In the genomic region with DNA sequence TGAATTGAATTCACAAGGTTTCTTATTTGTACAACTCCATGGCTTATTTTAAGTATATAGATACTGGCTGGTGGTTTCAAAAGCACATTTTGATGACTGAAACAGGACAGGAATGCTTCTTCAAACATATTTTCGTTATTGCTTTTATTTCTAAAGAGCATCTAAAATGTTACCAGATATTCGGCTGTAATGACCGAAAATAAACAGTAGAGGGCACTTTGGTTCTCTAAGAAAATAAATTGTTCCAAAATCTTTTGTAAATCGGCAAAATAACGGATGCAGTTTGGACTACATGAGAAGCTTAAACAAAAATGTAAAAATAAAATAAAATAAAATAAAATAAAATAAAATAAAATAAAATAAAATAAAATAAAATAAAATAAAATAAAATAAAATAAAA, we compare ENCODE assay signal across 10 mouse cellular contexts.
DNase-seq lines count a peak whose midpoint lies in the region; ATAC-seq and TF ChIP-seq lines count a peak whose summit lies in the region.
"Had no signal": no experiment of that assay in that cellular context is flagged by ENCODE, and none has a peak within 500 bp of the region (broad histone marks: within the 10 kb centered on the region; RNA-seq: fewer than 3 reads in every experiment).

No protein-coding gene starts in this region.

- no peaks in the 10 kb centered on the region for H3K36me3 ChIP-seq in hindbrain, embryonic 11.5 days (ENCODE audit: control insufficient read depth, insufficient read depth, low read length)
- H3K36me3 ChIP-seq in hindbrain, embryonic 10.5 days = no peaks in the 10 kb centered on the region
- H3K36me3 ChIP-seq in neural tube, embryonic 11.5 days (ENCODE audit: control insufficient read depth, insufficient read depth, low read length) = no peaks in the 10 kb centered on the region
- H3K36me3 ChIP-seq in stomach, postnatal 0 days (ENCODE audit: control insufficient read depth, insufficient read depth, low read length) = no peaks in the 10 kb centered on the region
- no peaks in the 10 kb centered on the region for H3K36me3 ChIP-seq in forebrain, embryonic 11.5 days (ENCODE audit: control insufficient read depth, insufficient read depth, low read length)
- H3K36me3 ChIP-seq: hindbrain, embryonic 12.5 days had no signal

- no peaks in the 10 kb centered on the region for H3K27me3 ChIP-seq in hindbrain, embryonic 11.5 days (ENCODE audit: control insufficient read depth, insufficient read depth, low read length)
- H3K27me3 ChIP-seq in hindbrain, embryonic 10.5 days (ENCODE audit: insufficient read depth, poor library complexity, severe bottlenecking) = no peaks in the 10 kb centered on the region
- no peaks in the 10 kb centered on the region for H3K27me3 ChIP-seq in neural tube, embryonic 11.5 days (ENCODE audit: control insufficient read depth, insufficient read depth, low read length)
- H3K27me3 ChIP-seq in stomach, postnatal 0 days (ENCODE audit: control insufficient read depth, insufficient read depth, low read length) = no peaks in the 10 kb centered on the region
- no peaks in the 10 kb centered on the region for H3K27me3 ChIP-seq in forebrain, embryonic 11.5 days (ENCODE audit: control insufficient read depth, insufficient read depth, low read length)
- H3K27me3 ChIP-seq: hindbrain, embryonic 12.5 days had no signal

- H3K9me3 ChIP-seq in hindbrain, embryonic 11.5 days (ENCODE audit: control insufficient read depth, low read length) = no peaks in the 10 kb centered on the region
- no peaks in the 10 kb centered on the region for H3K9me3 ChIP-seq in hindbrain, embryonic 10.5 days
- no peaks in the 10 kb centered on the region for H3K9me3 ChIP-seq in neural tube, embryonic 11.5 days (ENCODE audit: control insufficient read depth, low read length)
- no peaks in the 10 kb centered on the region for H3K9me3 ChIP-seq in stomach, postnatal 0 days (ENCODE audit: control insufficient read depth, low read length)
- H3K9me3 ChIP-seq in forebrain, embryonic 11.5 days (ENCODE audit: control insufficient read depth, low read length) = no peaks in the 10 kb centered on the region
- H3K9me3 ChIP-seq: hindbrain, embryonic 12.5 days had no signal

- peak; percentile 56 for DNase-seq in hindbrain, embryonic 11.5 days (ENCODE audit: low spot score)
- DNase-seq in hindbrain, embryonic 10.5 days (ENCODE audit: low spot score) = no peak
- peak; percentile 18 for DNase-seq in neural tube, embryonic 11.5 days (ENCODE audit: low spot score)
- DNase-seq in neural tube, embryonic 10.5 days (ENCODE audit: extremely low spot score, low spot score) = no peak
- peak; percentile 71 for DNase-seq in embryo, embryonic 11 days
- no peak for DNase-seq in stomach, postnatal 0 days (ENCODE audit: low spot score)
- DNase-seq in forebrain, embryonic 11.5 days (ENCODE audit: low spot score) = no peak
- DNase-seq: thymus, adult 18-20 months had no signal

- H3K4me1 ChIP-seq in hindbrain, embryonic 11.5 days (replicated peaks; ENCODE audit: control insufficient read depth, insufficient read depth, low read length) = no peaks in the 10 kb centered on the region
- peaks cover 5% of the 10 kb centered on the region; the same call in 1 of the 2 replicates for H3K4me1 ChIP-seq in hindbrain, embryonic 10.5 days (replicated peaks)
- no peaks in the 10 kb centered on the region for H3K4me1 ChIP-seq in neural tube, embryonic 11.5 days (ENCODE audit: control insufficient read depth, insufficient read depth, low read length)
- H3K4me1 ChIP-seq in stomach, postnatal 0 days (replicated peaks; ENCODE audit: control insufficient read depth, insufficient read depth) = no peaks in the 10 kb centered on the region
- H3K4me1 ChIP-seq in forebrain, embryonic 11.5 days (replicated peaks; ENCODE audit: control insufficient read depth, insufficient read depth, low read length) = no peaks in the 10 kb centered on the region

- no peak overlapping the region for H3K4me3 ChIP-seq in hindbrain, embryonic 11.5 days (ENCODE audit: low read depth, low read length)
- H3K4me3 ChIP-seq in hindbrain, embryonic 10.5 days = no peak overlapping the region
- no peak overlapping the region for H3K4me3 ChIP-seq in neural tube, embryonic 11.5 days (ENCODE audit: low read depth, low read length)
- no peak overlapping the region for H3K4me3 ChIP-seq in stomach, postnatal 0 days (ENCODE audit: low read depth, low read length)
- H3K4me3 ChIP-seq in forebrain, embryonic 11.5 days (ENCODE audit: low read depth, low read length) = no peak overlapping the region
- H3K4me3 ChIP-seq: hindbrain, embryonic 12.5 days had no signal

- H3K9ac ChIP-seq in hindbrain, embryonic 11.5 days (ENCODE audit: low read depth, low read length) = no peak overlapping the region
- H3K9ac ChIP-seq in neural tube, embryonic 11.5 days (ENCODE audit: low read length) = no peak overlapping the region
- no peak overlapping the region for H3K9ac ChIP-seq in stomach, postnatal 0 days (ENCODE audit: low read length)
- no peak overlapping the region for H3K9ac ChIP-seq in forebrain, embryonic 11.5 days (ENCODE audit: low read length)
- H3K9ac ChIP-seq: hindbrain, embryonic 12.5 days had no signal

- 28% methylated on average over 5 of the region's 5 CpGs for WGBS in hindbrain, embryonic 11.5 days
- WGBS in hindbrain, embryonic 10.5 days = 35% methylated on average over 5 of the region's 5 CpGs
- WGBS in neural tube, embryonic 11.5 days = 27% methylated on average over 5 of the region's 5 CpGs
- WGBS in stomach, postnatal 0 days = 13% methylated on average over 5 of the region's 5 CpGs
- WGBS in forebrain, embryonic 11.5 days = 31% methylated on average over 5 of the region's 5 CpGs

- ATAC-seq in hindbrain, embryonic 11.5 days (ENCODE audit: low FRiP score) = no peak
- ATAC-seq in neural tube, embryonic 11.5 days (ENCODE audit: insufficient read depth, low FRiP score, low TSS enrichment) = no peak
- no peak for ATAC-seq in stomach, postnatal 0 days (ENCODE audit: low FRiP score, low TSS enrichment)
- no peak for ATAC-seq in monocyte, adult 5-6 weeks (replicated peaks; ENCODE audit: insufficient number of reproducible peaks, low FRiP score, low TSS enrichment, poor library complexity, severe bottlenecking)
- ATAC-seq in forebrain, embryonic 11.5 days (replicated peaks; ENCODE audit: low FRiP score) = no peak

- H3K27ac ChIP-seq in hindbrain, embryonic 11.5 days (ENCODE audit: low read depth, low read length) = no peak overlapping the region
- H3K27ac ChIP-seq in hindbrain, embryonic 10.5 days = no peak overlapping the region
- no peak overlapping the region for H3K27ac ChIP-seq in neural tube, embryonic 11.5 days (ENCODE audit: low read depth, low read length)
- H3K27ac ChIP-seq in stomach, postnatal 0 days (replicated peaks) = no peak overlapping the region
- no peak overlapping the region for H3K27ac ChIP-seq in forebrain, embryonic 11.5 days (ENCODE audit: low read depth, low read length)
- H3K27ac ChIP-seq: hindbrain, embryonic 12.5 days had no signal

- no peak overlapping the region for H3K4me2 ChIP-seq in hindbrain, embryonic 11.5 days (replicated peaks; ENCODE audit: low read depth, low read length)
- no peak overlapping the region for H3K4me2 ChIP-seq in neural tube, embryonic 11.5 days (ENCODE audit: low read depth)
- no peak overlapping the region for H3K4me2 ChIP-seq in stomach, postnatal 0 days (replicated peaks; ENCODE audit: low read depth)
- no peak overlapping the region for H3K4me2 ChIP-seq in forebrain, embryonic 11.5 days (ENCODE audit: low read depth, low read length, severe bottlenecking)
- H3K4me2 ChIP-seq: hindbrain, embryonic 12.5 days had no signal

- peak; percentile 73 for TF ChIP-seq CTCF in stomach, postnatal 0 days (IDR thresholded peaks at IDR 0.05; ENCODE audit: low read depth)

- TF ChIP-seq EP300 in stomach, postnatal 0 days (optimal IDR thresholded peaks at IDR 0.05) = no peak

Comparison
In these comparisons a context has a peak if more than half of its experiments do, and no peak if none do; other contexts are left out.
1. DNase-seq: peak in hindbrain, embryonic 11.5 days (single experiment), neural tube, embryonic 11.5 days (single experiment) and embryo, embryonic 11 days (single experiment); none in hindbrain, embryonic 10.5 days (single experiment), neural tube, embryonic 10.5 days (single experiment), stomach, postnatal 0 days (single experiment) and forebrain, embryonic 11.5 days (single experiment).